Mouse (Mus musculus) subcutaneous adipose tissue, adult 2 months (tissue): Measurements from ENCODE around the gene Gm13279. TPM values are rescaled to one million over a fixed set of nuclear protein-coding genes. Genes with fewer than 3 reads are reported as not detected.

Source experiments
- polyA plus RNA-seq: library from polyadenylated mRNA; depleted of rRNA; stranded (reverse); fragments of >200 nt; gene quantifications from 2 replicates; pipeline ENCODE4 v1.2.3, GENCODE M21; 2012; ENCODE audit warnings: low replicate concordance; rRNA removed

Gm13279 gene
- polyA plus RNA-seq = not detected in 2 replicates

DNA sequence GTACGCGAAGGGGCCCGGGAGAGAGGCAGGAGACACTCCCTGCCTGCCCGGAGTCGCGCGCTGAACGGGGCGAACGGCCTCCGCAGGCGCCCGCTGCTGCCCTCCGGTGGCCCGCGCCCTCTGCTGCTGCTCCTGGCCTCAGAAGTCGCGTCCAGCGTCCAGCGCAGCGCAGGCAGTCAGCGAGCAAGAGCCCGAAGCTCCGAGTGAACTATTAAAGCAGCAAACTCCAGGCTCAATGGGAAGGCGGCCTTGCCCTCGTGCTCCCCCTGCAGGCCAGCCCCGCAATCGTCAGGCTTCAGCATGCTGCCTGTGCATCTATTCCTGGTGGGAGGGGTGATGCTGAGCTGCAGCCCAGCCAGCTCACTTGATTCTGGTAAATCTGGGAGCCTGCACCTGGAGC lies at the start of gene Gm13279:
TSS of gene Gm13279 (plus strand) at position 301 of the 400 bp plus-strand sequence.

GRCm38 (mm10) chr4:88754818-88755340 lies 42.3 kb upstream of the Gm13279 start, which contains the start of gene Gm13271:
Gene Gm13271 (plus strand): TSS chr4:88754868.

GRCm38 (mm10) chr4:88759610-88760268 lies 37.5 kb upstream of the Gm13279 start, which contains the start of gene Gm13283:
Gene Gm13283 (plus strand): TSS chr4:88760119.

DNA sequence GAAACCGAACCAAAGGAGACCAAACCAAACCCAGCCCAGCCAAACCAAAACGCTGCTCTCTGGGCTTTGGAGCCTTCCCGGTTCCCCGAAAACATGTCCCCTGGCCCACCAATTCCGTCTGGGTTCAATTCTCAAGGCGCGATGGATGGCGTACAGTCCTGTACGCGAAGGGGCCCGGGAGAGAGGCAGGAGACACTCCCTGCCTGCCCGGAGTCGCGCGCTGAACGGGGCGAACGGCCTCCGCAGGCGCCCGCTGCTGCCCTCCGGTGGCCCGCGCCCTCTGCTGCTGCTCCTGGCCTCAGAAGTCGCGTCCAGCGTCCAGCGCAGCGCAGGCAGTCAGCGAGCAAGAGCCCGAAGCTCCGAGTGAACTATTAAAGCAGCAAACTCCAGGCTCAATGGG lies 23.7 kb upstream of the Gm13279 start, which contains the start of gene Gm13290:
TSS of gene Gm13290 (plus strand) at position 301 of the 400 bp plus-strand sequence.

GRCm38 (mm10) chr4:88776622-88777021 lies 20.6 kb upstream of the Gm13279 start, which contains the start of gene Gm13289:
Gene Gm13289 (plus strand): TSS chr4:88776922.

GRCm38 (mm10) chr4:88779550-88779949 lies 17.6 kb upstream of the Gm13279 start, which contains the start of gene Gm13272:
Gene Gm13272 (plus strand): TSS chr4:88779850.

DNA sequence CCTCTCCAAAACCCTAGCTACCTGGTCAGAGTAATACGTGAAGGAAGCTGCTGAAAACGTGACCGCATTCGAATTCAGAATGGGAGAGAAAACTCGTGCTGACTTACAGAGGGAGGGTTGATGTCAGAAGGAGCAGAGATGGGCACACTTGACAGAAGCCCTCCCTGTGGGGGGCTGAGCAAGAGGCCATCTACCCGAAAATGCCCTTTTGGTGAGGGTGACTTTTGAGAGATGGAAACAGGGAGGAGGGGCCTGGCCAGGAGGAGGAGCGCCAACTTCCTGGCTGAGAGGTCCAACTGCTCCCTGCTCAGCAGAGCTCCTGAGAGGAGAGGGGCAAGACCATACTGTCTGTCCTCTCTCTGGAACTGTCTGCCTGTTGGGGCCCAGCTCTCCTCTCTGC lies 15.4 kb upstream of the Gm13279 start, which contains the start of gene Ifnz:
TSS of gene Ifnz (plus strand) at position 301 of the 400 bp plus-strand sequence.

GRCm38 (mm10) chr4:88785409-88785808 lies 11.8 kb upstream of the Gm13279 start, which contains the start of gene Gm13276:
Gene Gm13276 (plus strand): TSS chr4:88785709.

DNA sequence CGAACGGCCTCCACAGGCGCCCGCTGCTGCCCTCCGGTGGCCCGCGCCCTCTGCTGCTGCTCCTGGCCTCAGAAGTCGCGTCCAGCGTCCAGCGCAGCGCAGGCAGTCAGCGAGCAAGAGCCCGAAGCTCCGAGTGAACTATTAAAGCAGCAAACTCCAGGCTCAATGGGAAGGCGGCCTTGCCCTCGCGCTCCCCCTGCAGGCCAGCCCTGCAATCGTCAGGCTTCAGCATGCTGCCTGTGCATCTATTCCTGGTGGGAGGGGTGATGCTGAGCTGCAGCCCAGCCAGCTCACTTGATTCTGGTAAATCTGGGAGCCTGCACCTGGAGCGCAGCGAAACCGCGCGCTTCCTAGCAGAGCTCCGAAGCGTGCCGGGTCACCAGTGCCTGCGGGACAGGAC lies 8.8 kb upstream of the Gm13279 start, which contains the start of gene Gm13277:
TSS of gene Gm13277 (plus strand) at position 231 of the 400 bp plus-strand sequence.

GRCm38 (mm10) chr4:88791250-88791649 lies 5.9 kb upstream of the Gm13279 start, which contains the start of gene Gm13278:
Gene Gm13278 (plus strand): TSS chr4:88791550.

GRCm38 (mm10) chr4:88793936-88794675 lies 3.1 kb upstream of the Gm13279 start, which contains the start of gene Gm13275:
Gene Gm13275 (plus strand): TSS chr4:88794487.

GRCm38 (mm10) chr4:88799365-88799764 lies 2.2 kb downstream of the Gm13279 start, which contains the start of gene Gm13285:
Gene Gm13285 (plus strand): TSS chr4:88799665.

DNA sequence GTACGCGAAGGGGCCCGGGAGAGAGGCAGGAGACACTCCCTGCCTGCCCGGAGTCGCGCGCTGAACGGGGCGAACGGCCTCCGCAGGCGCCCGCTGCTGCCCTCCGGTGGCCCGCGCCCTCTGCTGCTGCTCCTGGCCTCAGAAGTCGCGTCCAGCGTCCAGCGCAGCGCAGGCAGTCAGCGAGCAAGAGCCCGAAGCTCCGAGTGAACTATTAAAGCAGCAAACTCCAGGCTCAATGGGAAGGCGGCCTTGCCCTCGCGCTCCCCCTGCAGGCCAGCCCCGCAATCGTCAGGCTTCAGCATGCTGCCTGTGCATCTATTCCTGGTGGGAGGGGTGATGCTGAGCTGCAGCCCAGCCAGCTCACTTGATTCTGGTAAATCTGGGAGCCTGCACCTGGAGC lies 5.8 kb downstream of the Gm13279 start, which contains the start of gene Gm13287:
TSS of gene Gm13287 (plus strand) at position 301 of the 400 bp plus-strand sequence.

GRCm38 (mm10) chr4:88805231-88805630 lies 8.0 kb downstream of the Gm13279 start, which contains the start of gene Gm13288:
Gene Gm13288 (plus strand): TSS chr4:88805531.

DNA sequence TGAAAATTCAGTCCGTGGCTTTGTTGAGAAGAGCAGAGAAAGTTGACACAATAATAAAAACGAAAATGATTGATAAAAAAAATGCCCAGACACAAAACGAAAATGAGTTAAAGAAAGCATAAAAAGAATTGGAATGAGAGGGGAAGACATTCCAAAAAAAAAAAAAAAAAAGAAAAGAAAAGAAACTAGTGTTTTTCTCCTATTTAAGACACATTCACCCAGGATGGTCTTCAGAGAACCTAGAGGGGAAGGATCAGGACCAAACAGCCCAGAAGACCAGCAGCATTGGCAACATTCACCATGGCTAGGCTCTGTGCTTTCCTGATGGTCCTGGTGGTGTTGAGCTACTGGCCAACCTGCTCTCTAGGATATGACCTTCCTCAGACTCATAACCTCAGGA lies 18.7 kb downstream of the Gm13279 start, which contains the start of gene Ifna7:
TSS of gene Ifna7 (plus strand) at position 301 of the 400 bp plus-strand sequence.

DNA sequence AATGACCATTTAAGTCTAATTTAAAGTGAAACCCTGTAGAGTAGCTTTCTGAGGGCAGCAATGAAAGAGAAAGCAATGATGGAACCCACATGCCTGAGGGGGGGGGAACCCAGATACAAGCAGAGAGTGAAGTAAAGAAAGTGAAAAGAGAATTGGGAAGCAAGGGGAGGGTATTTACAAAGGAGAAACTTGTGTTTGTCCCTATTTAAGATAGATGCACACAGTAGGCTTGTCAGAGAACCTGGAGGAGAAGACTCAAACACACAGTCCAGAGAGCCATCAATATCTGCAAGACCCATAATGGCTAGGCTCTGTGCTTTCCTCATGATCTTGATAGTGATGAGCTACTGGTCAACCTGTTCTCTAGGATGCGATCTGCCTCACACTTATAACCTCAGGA lies 22.5 kb downstream of the Gm13279 start, which contains the start of gene Ifna11:
TSS of gene Ifna11 (plus strand) at position 301 of the 400 bp plus-strand sequence.

DNA sequence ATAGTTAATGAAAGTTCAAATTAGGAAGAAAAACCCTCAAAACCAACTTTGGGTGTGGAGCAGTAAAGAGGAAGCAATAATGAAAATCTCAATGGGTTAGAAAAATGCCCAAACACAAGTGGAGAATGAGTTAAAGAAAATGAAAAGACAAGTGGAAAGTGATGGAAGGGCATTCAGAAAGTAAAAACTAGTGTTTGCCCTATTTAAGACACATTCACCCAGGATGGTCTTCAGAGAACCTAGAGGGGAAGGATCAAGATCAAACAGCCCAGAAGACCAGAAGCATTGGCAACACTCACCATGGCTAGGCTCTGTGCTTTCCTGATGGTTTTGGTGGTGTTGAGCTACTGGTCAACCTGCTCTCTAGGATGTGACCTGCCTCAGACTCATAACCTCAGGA lies 29.9 kb downstream of the Gm13279 start, which contains the start of gene Ifna6:
TSS of gene Ifna6 (plus strand) at position 301 of the 400 bp plus-strand sequence.

GRCm38 (mm10) chr4:88835225-88835624 lies 38.0 kb downstream of the Gm13279 start, which contains the start of gene Ifna5:
Gene Ifna5 (plus strand): TSS chr4:88835525.

DNA sequence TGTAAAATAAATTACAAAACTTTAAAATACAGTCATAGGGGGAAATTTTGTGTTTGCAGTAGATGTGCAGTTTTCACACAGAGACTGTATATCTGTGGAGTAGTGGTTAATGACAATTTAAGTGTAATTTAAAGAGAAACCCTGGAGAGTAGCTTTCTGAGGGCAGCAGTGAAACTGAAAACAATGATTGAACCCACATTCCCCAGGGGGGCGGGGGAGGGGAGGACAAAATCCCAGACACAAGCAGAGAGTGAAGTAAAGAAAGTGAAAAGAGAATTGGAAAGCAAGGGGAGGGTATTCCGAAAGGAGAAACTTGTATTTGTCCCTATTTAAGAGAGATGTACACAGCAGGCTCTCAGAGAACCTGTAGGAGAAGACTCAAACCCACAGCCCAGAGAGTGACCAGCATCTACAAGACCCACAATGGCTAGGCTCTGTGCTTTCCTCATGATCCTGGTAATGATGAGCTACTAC lies 44.3 kb downstream of the Gm13279 start, which contains the start of gene Ifna4:
TSS of gene Ifna4 (plus strand) at position 424 of the 474 bp plus-strand sequence.

